Mouse (Mus musculus): ENCODE results near the gene Kcnq2. TPM values are rescaled to one million over a fixed set of nuclear protein-coding genes. Genes with fewer than 3 reads are reported as not detected.

Gene Kcnq2
- polyA plus RNA-seq, 1 experiment from 2014 or later = 3.5 TPM

DNA sequence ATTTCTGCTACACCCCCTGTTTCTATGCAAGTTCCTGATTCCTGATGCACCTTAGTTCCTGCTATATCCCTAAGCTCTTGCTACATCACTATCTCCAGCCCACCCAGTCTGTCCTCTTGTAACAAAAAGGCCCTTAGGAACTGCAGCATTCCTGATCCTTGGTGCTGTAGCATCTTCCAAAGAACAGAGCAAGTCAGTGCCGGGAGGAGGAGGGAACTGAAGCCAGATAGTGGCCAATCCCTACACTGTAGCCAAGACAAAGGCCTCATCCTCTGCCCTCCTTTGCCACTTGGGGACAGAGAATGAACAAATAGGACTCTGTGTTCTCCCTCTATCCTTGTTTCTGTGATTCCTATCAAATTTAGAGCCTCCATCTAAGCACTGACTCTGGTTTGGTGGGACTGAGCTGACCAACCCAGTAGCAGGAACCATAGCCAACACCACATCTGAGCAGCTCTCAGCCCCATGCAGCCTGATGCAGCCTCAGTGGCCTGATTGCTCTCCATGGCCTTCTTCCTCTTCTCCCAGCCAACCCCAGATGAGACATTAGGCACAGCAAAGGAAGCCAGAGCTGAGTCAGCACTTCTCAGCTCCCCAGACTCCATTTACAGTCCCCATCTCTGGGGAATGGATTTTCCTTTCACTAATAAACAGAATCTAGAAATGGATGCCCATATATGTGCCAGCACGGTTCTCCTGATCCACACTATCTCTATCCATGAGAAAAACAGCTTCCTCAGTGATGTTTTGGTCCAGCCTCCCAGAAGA lies 8.6 kb upstream of the Kcnq2 start:
- no peak for DNase-seq (ENCODE audit: low spot score)
- Histone ChIP-seq H3K36me3 (no peaks in the 10 kb centered on the region), H3K9me3 (replicated peaks) (no peaks in the 10 kb centered on the region), H3K27me3 (ENCODE audit: low read depth, poor library complexity, severe bottlenecking) (peaks cover 58% of the 10 kb centered on the region), H3K4me3 (no peak overlapping the region), H3K27ac (replicated peaks) (no peak overlapping the region), H3K4me1 (peaks cover 16% of the 10 kb centered on the region)
- WGBS = 63% methylated on average over 2 of the region's 2 CpGs

DNA sequence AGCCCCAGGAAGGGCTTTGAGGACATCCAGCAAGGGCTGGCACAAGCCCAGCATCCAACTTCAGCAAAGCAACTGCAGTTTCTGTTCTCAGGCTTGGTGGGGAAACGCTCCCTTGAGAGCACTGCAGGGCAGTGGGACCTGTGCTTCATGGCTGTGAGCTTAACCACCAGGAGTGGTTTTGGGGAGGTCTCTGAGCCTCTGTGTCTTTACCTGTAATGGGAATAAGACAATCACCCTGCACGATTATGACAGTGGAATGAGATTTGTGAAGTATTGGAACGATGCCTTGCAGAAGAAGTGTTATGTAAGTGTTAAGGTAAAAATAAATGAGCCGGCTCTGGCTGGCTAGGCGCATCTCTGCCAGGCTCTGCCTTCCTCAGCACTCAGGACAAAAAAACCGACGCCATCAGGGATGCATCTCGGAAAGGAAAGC lies 7.6 kb upstream of the Kcnq2 start:
- H3K27me3 ChIP-seq (ENCODE audit: low read depth, poor library complexity, severe bottlenecking) = peaks cover 57% of the 10 kb centered on the region
- 66% methylated on average over 8 of the region's 8 CpGs for WGBS
- no peak overlapping the region for H3K27ac ChIP-seq (replicated peaks)
- no peak overlapping the region for H3K4me3 ChIP-seq
- no peaks in the 10 kb centered on the region for H3K9me3 ChIP-seq (replicated peaks)
- no peaks in the 10 kb centered on the region for H3K36me3 ChIP-seq
- peaks cover 6% of the 10 kb centered on the region for H3K4me1 ChIP-seq
- no peak for DNase-seq (ENCODE audit: low spot score)

DNA sequence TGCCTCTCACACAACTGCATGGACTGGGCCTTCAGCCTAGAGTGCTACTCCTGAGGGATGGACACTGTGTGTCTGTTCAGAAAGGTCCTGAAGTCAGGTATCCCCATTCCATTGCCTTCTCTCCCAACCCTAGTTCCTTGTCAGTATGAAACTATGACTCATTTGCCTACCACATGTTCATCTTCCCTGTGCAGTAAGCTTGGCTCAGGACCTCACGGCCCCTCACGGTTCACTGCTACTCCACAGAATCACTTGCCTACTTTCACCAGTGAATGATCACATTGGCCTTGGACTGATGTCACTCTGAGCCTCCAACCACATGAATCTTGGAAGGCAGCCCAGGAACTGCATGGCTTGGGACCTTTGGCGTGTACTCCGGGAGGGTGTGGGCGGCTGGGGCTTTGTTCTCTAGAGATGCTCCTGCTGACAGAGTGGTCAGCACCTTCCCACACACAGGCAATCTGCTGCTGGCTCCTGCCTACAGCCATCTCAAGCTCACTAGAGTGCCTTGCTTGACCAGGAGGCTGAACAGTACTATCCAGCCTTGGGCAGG lies 4.6 kb upstream of the Kcnq2 start:
- 94% methylated on average over 5 of the region's 5 CpGs for WGBS
- DNase-seq (ENCODE audit: low spot score) = no peak
- Histone ChIP-seq H3K27ac (replicated peaks) (no peak overlapping the region), H3K36me3 (no peaks in the 10 kb centered on the region), H3K4me3 (no peak overlapping the region), H3K27me3 (ENCODE audit: low read depth, poor library complexity, severe bottlenecking) (peaks cover 61% of the 10 kb centered on the region), H3K4me1 (peaks cover 7% of the 10 kb centered on the region), H3K9me3 (replicated peaks) (no peaks in the 10 kb centered on the region)

DNA sequence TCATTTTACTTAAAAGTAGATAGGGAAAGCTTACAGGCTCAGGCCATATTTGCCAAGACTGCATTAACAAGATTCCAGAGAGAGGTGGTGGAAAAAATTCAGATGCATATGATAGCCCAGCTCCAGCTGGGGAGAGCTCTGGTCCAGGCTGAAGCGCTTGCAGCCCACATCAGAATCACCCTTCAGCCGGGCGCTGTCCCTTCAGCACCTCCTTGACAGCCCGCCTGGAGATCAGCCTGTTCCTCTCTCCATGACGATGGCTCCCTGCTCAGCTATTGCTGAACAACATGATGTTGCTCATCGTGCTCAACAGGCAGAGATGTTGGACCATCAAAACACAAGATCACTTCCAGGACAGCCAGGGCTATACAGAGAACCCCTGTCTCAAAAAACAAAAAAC lies 1.8 kb upstream of the Kcnq2 start:
- WGBS = 7% methylated on average over 6 of the region's 6 CpGs
- Histone ChIP-seq H3K27ac (replicated peaks) (no peak overlapping the region), H3K4me1 (peaks cover 22% of the 10 kb centered on the region), H3K4me3 (no peak overlapping the region), H3K27me3 (ENCODE audit: low read depth, poor library complexity, severe bottlenecking) (peaks cover 78% of the 10 kb centered on the region), H3K9me3 (replicated peaks) (no peaks in the 10 kb centered on the region), H3K36me3 (no peaks in the 10 kb centered on the region)
- DNase-seq (ENCODE audit: low spot score) = peak; percentile 56

- peak overlapping the region; percentile 73 for H3K4me3 ChIP-seq
Observed at GRCm38 (mm10) chr2:181135446-181135818, 332 bp upstream of the Kcnq2 start.

DNA sequence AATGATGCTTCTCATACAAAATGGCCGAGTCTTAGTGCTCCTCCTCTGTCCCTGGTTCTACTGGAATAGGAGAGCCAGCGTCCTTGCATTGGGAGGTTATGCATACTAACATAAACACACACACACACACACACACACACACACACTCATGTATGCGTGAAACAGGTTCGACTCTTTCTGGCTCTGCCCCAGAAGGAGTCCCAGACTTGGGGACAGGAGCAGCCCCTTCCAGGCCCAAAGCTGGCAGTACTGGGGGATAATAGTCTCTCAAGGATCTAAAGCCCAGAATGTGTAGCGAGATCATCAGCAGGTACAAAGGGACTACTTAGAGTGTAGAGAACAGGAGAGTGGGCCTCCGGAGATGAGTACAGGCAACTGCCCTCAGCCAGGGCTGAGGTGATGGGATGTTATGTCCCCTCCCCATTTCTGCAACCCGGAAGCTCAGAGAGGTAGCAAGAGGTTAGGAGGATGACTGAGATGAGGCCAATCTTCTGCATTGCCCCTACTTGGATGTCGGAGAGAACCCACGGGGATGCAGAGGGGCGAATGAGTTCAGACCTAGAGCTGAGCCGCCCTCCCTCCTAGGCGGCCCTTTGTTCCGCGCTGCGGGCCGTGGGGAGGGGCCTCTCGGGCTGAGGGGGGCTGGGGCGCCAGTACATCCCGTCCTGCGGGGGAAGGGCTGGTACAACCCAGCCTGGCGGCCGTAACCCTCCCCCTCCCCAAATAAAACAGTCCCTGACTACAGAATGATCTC lies 1.1 kb downstream of the Kcnq2 start:
- DNase-seq (ENCODE audit: low spot score) = peak; percentile 45
- 7% methylated on average over 22 of the region's 22 CpGs for WGBS
- no peaks in the 10 kb centered on the region for H3K36me3 ChIP-seq
- peaks cover 22% of the 10 kb centered on the region for H3K4me1 ChIP-seq
- no peaks in the 10 kb centered on the region for H3K9me3 ChIP-seq (replicated peaks)
- H3K4me3 ChIP-seq = peak overlapping the region; percentile 73
- peaks cover 67% of the 10 kb centered on the region for H3K27me3 ChIP-seq (ENCODE audit: low read depth, poor library complexity, severe bottlenecking)
- H3K27ac ChIP-seq (replicated peaks) = peak overlapping the region; percentile 84

More at GRCm38 (mm10) chr2:181135446-181135818, 332 bp upstream of the Kcnq2 start:
- Histone ChIP-seq H3K36me3 (no peaks in the 10 kb centered on the region), H3K27me3 (ENCODE audit: low read depth, poor library complexity, severe bottlenecking) (peaks cover 78% of the 10 kb centered on the region), H3K4me1 (peaks cover 22% of the 10 kb centered on the region), H3K27ac (replicated peaks) (peak overlapping the region; percentile 84), H3K9me3 (replicated peaks) (no peaks in the 10 kb centered on the region)
- 14% methylated on average over 4 of the region's 4 CpGs for WGBS
- DNase-seq (ENCODE audit: low spot score) = peak; percentile 14

DNA sequence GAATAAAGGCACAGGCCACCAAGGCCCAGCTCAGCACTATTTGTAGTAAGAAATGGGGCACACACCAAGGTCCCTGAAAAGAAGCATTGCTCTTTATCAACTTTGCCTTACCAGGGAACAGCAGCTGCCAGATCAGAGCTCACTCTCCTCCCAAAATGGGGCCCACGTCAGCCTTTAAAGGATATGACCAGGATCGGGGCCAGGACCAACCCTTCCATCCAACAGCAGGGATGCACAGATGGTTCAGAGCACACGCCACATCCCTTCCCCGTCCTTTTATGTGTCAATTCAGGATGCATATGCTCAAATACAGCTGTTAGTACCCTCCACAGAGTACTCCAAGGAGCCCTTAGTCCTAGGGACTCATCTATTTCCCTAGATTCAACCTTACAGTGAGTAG lies 4.9 kb downstream of the Kcnq2 start:
- Histone ChIP-seq H3K36me3 (no peaks in the 10 kb centered on the region), H3K4me1 (peaks cover 20% of the 10 kb centered on the region), H3K27me3 (ENCODE audit: low read depth, poor library complexity, severe bottlenecking) (peaks cover 32% of the 10 kb centered on the region), H3K4me3 (no peak overlapping the region), H3K9me3 (replicated peaks) (no peaks in the 10 kb centered on the region), H3K27ac (replicated peaks) (no peak overlapping the region)
- WGBS = 83% methylated on average over 4 of the region's 4 CpGs
- no peak for DNase-seq (ENCODE audit: low spot score)

- no peak overlapping the region for H3K4me3 ChIP-seq
- no peaks in the 10 kb centered on the region for H3K9me3 ChIP-seq (replicated peaks)
- no peaks in the 10 kb centered on the region for H3K36me3 ChIP-seq
- peaks cover 7% of the 10 kb centered on the region for H3K4me1 ChIP-seq
- H3K27ac ChIP-seq (replicated peaks) = no peak overlapping the region
- peaks cover 19% of the 10 kb centered on the region for H3K27me3 ChIP-seq (ENCODE audit: low read depth, poor library complexity, severe bottlenecking)
- DNase-seq (ENCODE audit: low spot score) = no peak
- WGBS = 91% methylated on average over 4 of the region's 4 CpGs
Observed at GRCm38 (mm10) chr2:181128963-181129362, 6.1 kb downstream of the Kcnq2 start.

DNA sequence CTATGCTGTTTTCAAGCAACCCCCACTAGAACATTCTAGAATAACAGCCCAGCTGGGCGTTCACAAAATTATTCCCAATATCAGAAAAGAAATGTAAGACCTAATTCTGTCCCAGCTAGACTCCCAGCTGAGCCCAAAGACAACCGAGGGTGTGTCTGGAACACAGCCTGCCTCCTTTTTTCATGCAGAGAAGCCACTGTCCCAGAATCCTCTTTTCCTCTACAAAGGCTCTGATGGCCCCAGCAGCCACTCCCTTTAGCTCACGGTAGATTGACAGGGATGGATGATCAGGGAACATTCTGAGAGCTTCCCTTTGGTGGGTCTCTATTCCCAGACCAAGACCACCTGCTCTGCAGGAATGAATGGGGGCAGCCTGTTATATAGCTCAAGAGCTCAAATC lies 7.3 kb downstream of the Kcnq2 start:
- H3K9me3 ChIP-seq (replicated peaks) = no peaks in the 10 kb centered on the region
- WGBS = 48% methylated on average over 3 of the region's 3 CpGs
- no peak overlapping the region for H3K27ac ChIP-seq (replicated peaks)
- H3K27me3 ChIP-seq (ENCODE audit: low read depth, poor library complexity, severe bottlenecking) = peaks cover 7% of the 10 kb centered on the region
- no peaks in the 10 kb centered on the region for H3K36me3 ChIP-seq
- no peak overlapping the region for H3K4me3 ChIP-seq
- no peaks in the 10 kb centered on the region for H3K4me1 ChIP-seq
- DNase-seq (ENCODE audit: low spot score) = no peak

GRCm38 (mm10) chr2:181125726-181126455 lies 9.2 kb downstream of the Kcnq2 start:
- Histone ChIP-seq H3K27me3 (ENCODE audit: low read depth, poor library complexity, severe bottlenecking) (no peaks in the 10 kb centered on the region), H3K27ac (replicated peaks) (no peak overlapping the region), H3K9me3 (replicated peaks) (no peaks in the 10 kb centered on the region), H3K4me1 (peaks cover 15% of the 10 kb centered on the region), H3K4me3 (no peak overlapping the region), H3K36me3 (no peaks in the 10 kb centered on the region)
- DNase-seq (ENCODE audit: low spot score) = no peak
- 51% methylated on average over 7 of the region's 7 CpGs for WGBS

GRCm38 (mm10) chr2:181122642-181123041 lies 12.5 kb downstream of the Kcnq2 start:
- Histone ChIP-seq H3K27ac (replicated peaks) (peak overlapping the region; percentile 58; the same call in 1 of the 2 replicates), H3K27me3 (ENCODE audit: low read depth, poor library complexity, severe bottlenecking) (peaks cover 3% of the 10 kb centered on the region), H3K36me3 (no peaks in the 10 kb centered on the region), H3K4me1 (peaks cover 34% of the 10 kb centered on the region), H3K4me3 (no peak overlapping the region), H3K9me3 (replicated peaks) (no peaks in the 10 kb centered on the region)
- DNase-seq (ENCODE audit: low spot score) = no peak

DNA sequence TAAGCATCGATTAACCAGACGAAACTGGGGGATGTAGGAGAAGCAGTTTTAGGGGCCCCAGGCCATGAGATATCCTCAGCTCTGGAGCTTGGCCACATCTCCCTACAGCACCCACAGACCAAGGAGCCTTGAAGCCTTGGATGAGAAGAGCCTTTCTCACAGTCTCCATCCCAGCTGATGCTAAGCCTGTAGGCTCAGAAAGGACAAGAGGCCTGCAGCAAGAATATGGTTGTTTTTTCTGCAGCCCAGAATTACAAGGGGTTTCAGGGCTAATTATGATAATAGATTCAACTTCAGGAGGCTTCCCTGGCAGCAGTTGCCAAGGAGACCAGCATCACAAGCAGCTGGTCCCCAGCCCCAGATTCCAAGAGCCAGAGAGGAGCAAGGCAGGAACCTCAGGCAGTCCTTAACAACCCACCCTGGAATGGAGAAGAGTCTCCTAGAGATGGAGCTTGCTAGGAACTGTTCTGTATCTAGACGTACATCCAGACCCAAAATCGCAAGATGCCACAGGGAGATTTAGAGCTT lies 14.1 kb downstream of the Kcnq2 start:
- 76% methylated on average over 4 of the region's 4 CpGs for WGBS
- peaks cover 34% of the 10 kb centered on the region for H3K4me1 ChIP-seq
- no peaks in the 10 kb centered on the region for H3K36me3 ChIP-seq
- peak overlapping the region; percentile 78 for H3K27ac ChIP-seq (replicated peaks)
- H3K27me3 ChIP-seq (ENCODE audit: low read depth, poor library complexity, severe bottlenecking) = peaks cover 3% of the 10 kb centered on the region
- DNase-seq (ENCODE audit: low spot score) = peak; percentile 69
- no peaks in the 10 kb centered on the region for H3K9me3 ChIP-seq (replicated peaks)
- no peak overlapping the region for H3K4me3 ChIP-seq
